Mouse (Mus musculus): ENCODE measurements at regions not wholly inside any gene's neighbourhood (a gene's known extent, or its start where the extent isn't known, plus 50 kb on each side); places are given as distances from the start of the nearest gene placed in this dataset.

DNA sequence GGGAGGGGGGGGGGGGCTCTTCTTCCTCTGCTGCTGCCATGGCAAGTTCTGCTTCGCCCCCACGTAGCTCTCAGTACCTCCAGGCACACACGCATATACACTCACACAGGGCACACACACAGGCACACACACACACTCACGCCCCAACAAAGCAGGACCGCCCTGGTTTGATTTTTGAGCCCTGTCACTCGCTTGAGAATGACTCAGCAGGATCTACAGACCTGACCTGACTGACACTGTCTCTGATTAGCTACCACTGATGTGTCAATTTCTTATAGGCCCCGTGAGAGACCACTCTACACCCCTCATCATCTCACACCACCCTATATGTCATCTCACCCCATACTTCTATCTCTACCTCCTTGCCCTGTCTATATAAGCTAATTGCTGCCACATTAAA lies 173.5 kb upstream of the Ctnnb1 start:
- no peak overlapping the region for H3K9ac ChIP-seq (replicated peaks)
- no peaks in the 10 kb centered on the region for H3K9me3 ChIP-seq
- H3K27ac ChIP-seq (replicated peaks) = no peak overlapping the region
- H3K4me2 ChIP-seq (replicated peaks) = no peak overlapping the region
- peaks cover 17% of the 10 kb centered on the region for H3K4me1 ChIP-seq
- 91% methylated on average over 7 of the region's 7 CpGs for WGBS
- H3K36me3 ChIP-seq = no peaks in the 10 kb centered on the region
- H3K27me3 ChIP-seq = no peaks in the 10 kb centered on the region
- no peak overlapping the region for H3K4me3 ChIP-seq
- ATAC-seq (ENCODE audit: low FRiP score, low read depth) = no peak

DNA sequence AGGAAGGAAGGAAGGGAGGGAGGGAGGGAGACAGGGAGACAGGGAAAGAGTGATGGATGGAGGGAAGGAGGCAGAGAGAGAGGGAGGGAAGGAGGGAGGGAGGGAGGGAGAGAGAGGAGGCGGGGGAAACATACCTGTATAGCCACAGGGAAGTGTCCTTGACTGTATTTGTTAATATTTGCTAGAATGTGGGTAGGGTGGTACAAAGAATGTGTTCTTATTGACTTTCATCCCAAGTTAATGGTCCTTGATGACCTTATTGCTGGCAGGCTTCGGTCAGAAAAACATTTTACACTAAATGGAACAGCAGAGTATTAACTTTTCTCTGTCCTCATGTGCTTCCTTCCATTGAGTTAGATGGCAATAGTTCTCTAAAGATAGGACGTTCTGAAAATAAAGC lies 171.0 kb upstream of the Ctnnb1 start:
- H3K4me2 ChIP-seq (replicated peaks) = no peak overlapping the region
- no peak for ATAC-seq (ENCODE audit: low FRiP score, low read depth)
- 87% methylated on average over 3 of the region's 3 CpGs for WGBS
- H3K27me3 ChIP-seq = no peaks in the 10 kb centered on the region
- no peak overlapping the region for H3K4me3 ChIP-seq
- no peaks in the 10 kb centered on the region for H3K36me3 ChIP-seq
- peaks cover 8% of the 10 kb centered on the region for H3K4me1 ChIP-seq
- no peak overlapping the region for H3K27ac ChIP-seq (replicated peaks)
- no peak overlapping the region for H3K9ac ChIP-seq (replicated peaks)
- H3K9me3 ChIP-seq = no peaks in the 10 kb centered on the region

DNA sequence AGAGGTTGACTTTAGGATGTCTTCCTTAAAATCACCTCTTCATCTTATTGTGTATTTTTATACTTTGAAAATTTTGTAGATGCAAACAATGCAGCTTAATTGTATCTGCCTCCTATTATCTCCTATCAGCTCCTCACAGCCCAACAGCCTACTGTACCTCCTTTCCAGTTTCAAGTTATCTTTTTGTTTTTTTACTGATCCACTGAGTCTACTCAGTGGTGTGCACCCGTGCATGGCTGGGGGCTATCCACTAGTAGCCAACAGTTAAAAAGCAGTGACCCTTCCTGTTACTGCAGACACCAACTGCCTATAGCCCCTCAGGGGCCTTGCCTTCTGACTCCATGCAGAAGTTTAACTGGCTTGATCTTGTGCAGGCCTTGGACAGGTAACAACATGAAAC lies 170.4 kb upstream of the Ctnnb1 start:
- Histone ChIP-seq H3K4me2 (replicated peaks) (no peak overlapping the region), H3K4me1 (peaks cover 8% of the 10 kb centered on the region), H3K36me3 (no peaks in the 10 kb centered on the region), H3K9me3 (no peaks in the 10 kb centered on the region), H3K4me3 (no peak overlapping the region), H3K27ac (replicated peaks) (no peak overlapping the region), H3K9ac (replicated peaks) (no peak overlapping the region), H3K27me3 (no peaks in the 10 kb centered on the region)
- 78% methylated on average over 1 of the region's 1 CpGs for WGBS
- no peak for ATAC-seq (ENCODE audit: low FRiP score, low read depth)

DNA sequence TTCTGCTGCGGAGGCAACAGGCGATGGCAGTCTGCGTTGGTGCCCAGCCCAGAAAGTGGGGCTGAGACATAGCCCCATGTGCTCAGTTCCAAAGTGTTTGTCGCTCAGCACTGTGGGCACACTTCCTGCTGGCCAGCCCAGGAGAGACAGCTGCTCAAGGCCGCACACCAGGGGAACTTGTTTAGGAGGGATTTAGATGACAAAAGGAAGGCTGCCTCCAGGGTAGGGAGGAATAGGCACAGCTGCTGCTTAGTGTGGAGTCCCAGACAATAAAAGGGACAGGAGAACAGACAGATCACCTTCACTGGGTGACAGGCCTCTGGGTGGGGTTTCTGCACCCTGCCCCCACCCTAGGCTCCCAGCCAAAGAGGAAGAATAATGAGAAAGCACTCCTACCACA lies 169.2 kb upstream of the Ctnnb1 start:
- H3K9me3 ChIP-seq = no peaks in the 10 kb centered on the region
- no peak overlapping the region for H3K4me2 ChIP-seq (replicated peaks)
- H3K4me1 ChIP-seq = peaks cover 8% of the 10 kb centered on the region
- no peaks in the 10 kb centered on the region for H3K27me3 ChIP-seq
- peak; percentile 81 for ATAC-seq (ENCODE audit: low FRiP score, low read depth)
- H3K36me3 ChIP-seq = no peaks in the 10 kb centered on the region
- 33% methylated on average over 5 of the region's 5 CpGs for WGBS
- H3K4me3 ChIP-seq = no peak overlapping the region
- H3K27ac ChIP-seq (replicated peaks) = peak overlapping the region; percentile 72
- H3K9ac ChIP-seq (replicated peaks) = no peak overlapping the region

DNA sequence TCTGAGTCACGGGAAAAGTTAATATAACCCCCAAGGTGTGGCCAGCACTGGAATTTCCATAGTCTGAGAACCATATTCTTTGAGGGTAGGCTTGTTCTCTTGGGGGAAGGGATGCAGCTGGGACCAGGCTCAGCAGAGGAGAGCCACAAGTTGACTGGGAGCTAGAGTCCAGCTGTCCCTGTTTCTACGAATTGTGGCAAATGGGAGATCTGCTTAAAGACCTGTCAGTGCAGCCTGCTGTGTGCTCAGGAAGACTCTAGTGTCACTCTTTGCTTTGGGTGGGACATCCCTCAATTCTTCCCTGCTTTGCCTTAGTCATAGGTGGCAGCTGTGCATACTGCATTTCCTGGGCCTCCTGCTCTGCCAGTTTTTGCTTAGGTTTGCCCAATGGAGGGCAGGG lies 165.2 kb upstream of the Ctnnb1 start:
- WGBS = 88% methylated on average over 2 of the region's 2 CpGs
- H3K27ac ChIP-seq (replicated peaks) = no peak overlapping the region
- no peak for ATAC-seq (ENCODE audit: low FRiP score, low read depth)
- no peak overlapping the region for H3K4me3 ChIP-seq
- no peak overlapping the region for H3K9ac ChIP-seq (replicated peaks)
- no peaks in the 10 kb centered on the region for H3K9me3 ChIP-seq
- H3K4me2 ChIP-seq (replicated peaks) = no peak overlapping the region
- no peaks in the 10 kb centered on the region for H3K27me3 ChIP-seq
- H3K4me1 ChIP-seq = peaks cover 8% of the 10 kb centered on the region
- no peaks in the 10 kb centered on the region for H3K36me3 ChIP-seq

DNA sequence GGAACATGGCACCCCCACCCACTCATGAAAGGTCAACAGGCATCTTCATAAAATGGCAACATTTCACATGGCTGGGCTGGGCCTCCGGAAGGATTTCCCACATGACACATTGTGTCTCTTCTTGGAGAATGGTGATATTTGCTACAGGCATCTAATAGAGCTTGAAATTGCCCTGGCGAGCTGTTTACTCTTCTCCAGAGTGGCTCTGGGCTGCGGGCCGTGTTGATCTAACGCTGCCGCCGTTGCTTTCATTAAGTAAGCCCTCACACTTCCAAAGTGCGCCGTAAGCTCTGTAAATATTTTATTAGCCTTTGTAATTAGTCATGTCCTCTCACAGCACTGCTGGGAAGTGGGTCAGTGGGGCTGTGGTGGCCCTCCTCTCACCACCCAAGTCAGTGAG lies 164.4 kb upstream of the Ctnnb1 start:
- Histone ChIP-seq H3K27me3 (no peaks in the 10 kb centered on the region), H3K36me3 (no peaks in the 10 kb centered on the region), H3K27ac (replicated peaks) (no peak overlapping the region), H3K9me3 (no peaks in the 10 kb centered on the region), H3K9ac (replicated peaks) (no peak overlapping the region), H3K4me3 (no peak overlapping the region), H3K4me1 (peaks cover 9% of the 10 kb centered on the region), H3K4me2 (replicated peaks) (no peak overlapping the region)
- WGBS = 76% methylated on average over 9 of the region's 9 CpGs
- ATAC-seq (ENCODE audit: low FRiP score, low read depth) = no peak

DNA sequence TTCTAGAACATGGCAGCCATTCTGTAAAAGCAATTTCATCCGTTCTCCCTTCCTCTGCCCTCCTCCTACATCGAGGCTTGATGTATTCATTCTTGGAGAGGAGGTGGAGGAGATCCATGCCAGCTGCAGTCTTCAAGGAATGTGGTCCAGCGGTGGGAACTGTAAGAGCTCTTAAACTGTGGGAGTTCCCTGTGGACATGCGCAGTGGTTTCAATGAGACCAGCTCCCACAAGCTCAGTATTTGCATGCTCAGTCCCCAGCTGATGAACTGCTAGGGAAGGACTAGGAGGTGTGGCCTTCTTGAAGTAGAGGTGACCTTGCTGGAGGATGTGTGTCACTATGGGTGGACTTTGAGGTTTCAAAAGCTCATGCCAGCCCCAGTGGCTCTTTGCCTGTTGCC lies 163.7 kb upstream of the Ctnnb1 start:
- no peak overlapping the region for H3K4me2 ChIP-seq (replicated peaks)
- H3K9me3 ChIP-seq = no peaks in the 10 kb centered on the region
- ATAC-seq (ENCODE audit: low FRiP score, low read depth) = no peak
- H3K4me3 ChIP-seq = no peak overlapping the region
- H3K36me3 ChIP-seq = no peaks in the 10 kb centered on the region
- 86% methylated on average over 4 of the region's 4 CpGs for WGBS
- H3K27me3 ChIP-seq = no peaks in the 10 kb centered on the region
- no peak overlapping the region for H3K9ac ChIP-seq (replicated peaks)
- H3K4me1 ChIP-seq = peaks cover 10% of the 10 kb centered on the region
- no peak overlapping the region for H3K27ac ChIP-seq (replicated peaks)

DNA sequence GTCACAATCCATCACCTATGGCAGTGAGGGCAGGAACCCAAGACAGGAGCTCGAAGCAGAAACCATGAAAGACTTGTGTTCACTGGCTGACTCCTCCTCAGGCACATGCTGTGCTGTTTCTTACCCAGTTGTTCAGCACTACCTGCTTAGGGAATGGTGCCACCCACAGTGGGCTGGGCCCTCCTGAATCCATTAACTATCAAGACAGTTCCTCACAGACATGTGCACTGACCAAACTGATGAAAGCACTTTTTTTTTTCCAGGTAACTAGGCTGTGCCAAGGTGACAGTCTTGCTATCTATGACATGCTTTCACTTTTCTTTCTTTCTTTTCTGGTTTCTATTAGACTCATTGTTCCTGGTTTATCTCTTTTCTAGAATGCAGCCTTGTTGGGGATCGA lies 162.1 kb upstream of the Ctnnb1 start:
- Histone ChIP-seq H3K4me2 (replicated peaks) (no peak overlapping the region), H3K9ac (replicated peaks) (no peak overlapping the region), H3K36me3 (no peaks in the 10 kb centered on the region), H3K27ac (replicated peaks) (no peak overlapping the region), H3K27me3 (no peaks in the 10 kb centered on the region), H3K4me3 (no peak overlapping the region), H3K4me1 (peaks cover 24% of the 10 kb centered on the region), H3K9me3 (no peaks in the 10 kb centered on the region)
- WGBS = 87% methylated on average over 2 of the region's 2 CpGs
- ATAC-seq (ENCODE audit: low FRiP score, low read depth) = no peak

DNA sequence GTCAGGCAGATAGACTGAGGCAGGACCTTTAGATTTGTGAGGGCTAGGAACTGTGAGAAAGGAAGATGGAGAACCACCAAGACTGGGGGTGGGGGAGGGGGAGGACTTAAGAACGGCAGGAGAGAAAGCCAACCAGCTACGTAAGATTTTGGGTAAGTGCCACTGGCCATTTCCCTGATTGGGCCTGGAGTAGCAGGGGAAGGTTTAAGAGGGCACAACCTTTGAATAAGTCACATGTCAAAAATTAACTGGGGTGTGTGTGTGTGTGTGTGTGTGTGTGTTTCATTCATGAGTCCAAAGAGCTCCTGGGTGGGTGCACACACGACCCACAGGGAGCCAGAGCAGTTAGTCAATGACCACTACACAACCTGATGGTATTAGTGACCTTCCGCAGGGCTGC lies 161.6 kb upstream of the Ctnnb1 start:
- no peak for ATAC-seq (ENCODE audit: low FRiP score, low read depth)
- Histone ChIP-seq H3K27ac (replicated peaks) (no peak overlapping the region), H3K4me2 (replicated peaks) (no peak overlapping the region), H3K27me3 (no peaks in the 10 kb centered on the region), H3K4me3 (no peak overlapping the region), H3K9me3 (no peaks in the 10 kb centered on the region), H3K36me3 (no peaks in the 10 kb centered on the region), H3K9ac (replicated peaks) (no peak overlapping the region), H3K4me1 (peaks cover 28% of the 10 kb centered on the region)
- WGBS = 88% methylated on average over 4 of the region's 4 CpGs

DNA sequence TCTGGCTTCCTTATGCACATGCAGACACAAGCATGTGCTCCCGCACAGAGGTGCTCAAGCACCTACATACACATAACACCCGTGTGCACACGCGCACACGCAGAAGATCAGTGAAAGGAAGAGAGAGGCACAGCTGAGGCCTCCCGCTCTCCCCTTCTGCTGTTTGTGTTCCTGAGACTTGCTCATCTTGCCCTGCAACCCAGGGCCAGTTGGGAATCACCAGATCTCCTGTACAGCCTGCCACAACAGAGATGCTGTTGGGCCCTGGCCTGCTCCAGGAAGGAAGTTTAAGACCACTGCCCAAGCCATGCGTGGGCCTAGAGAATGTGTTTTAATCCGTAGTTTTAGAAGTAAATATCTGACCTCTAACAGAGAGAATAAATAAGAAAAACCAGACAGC lies 160.0 kb upstream of the Ctnnb1 start:
- 87% methylated on average over 8 of the region's 8 CpGs for WGBS
- H3K9me3 ChIP-seq = no peaks in the 10 kb centered on the region
- peaks cover 28% of the 10 kb centered on the region for H3K4me1 ChIP-seq

DNA sequence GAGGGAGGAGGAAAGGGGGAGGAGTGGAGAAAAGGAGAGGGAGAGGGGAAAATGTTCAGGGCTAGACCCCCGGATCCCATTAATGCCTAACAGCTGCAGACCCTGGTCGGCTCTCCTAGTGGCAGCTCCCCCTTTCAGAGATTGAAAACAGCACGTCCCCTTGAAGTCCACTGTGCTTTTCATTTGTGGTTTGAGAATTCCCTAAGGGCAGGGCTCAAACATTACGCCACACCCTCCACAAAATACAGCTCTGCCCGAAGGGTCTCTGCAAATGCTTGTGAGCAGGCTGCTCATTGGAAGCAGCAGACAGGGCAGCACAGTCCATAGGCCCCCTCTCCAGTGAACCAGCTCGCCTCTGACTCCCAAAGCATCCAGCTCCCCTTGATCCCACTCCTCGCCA lies 159.3 kb upstream of the Ctnnb1 start:
- Histone ChIP-seq H3K36me3 (no peaks in the 10 kb centered on the region), H3K4me3 (no peak overlapping the region), H3K27me3 (no peaks in the 10 kb centered on the region), H3K4me1 (peaks cover 28% of the 10 kb centered on the region), H3K27ac (replicated peaks) (no peak overlapping the region; the same call in 1 of the 2 replicates), H3K4me2 (replicated peaks) (no peak overlapping the region), H3K9me3 (no peaks in the 10 kb centered on the region), H3K9ac (replicated peaks) (no peak overlapping the region)
- no peak for ATAC-seq (ENCODE audit: low FRiP score, low read depth)
- 40% methylated on average over 7 of the region's 7 CpGs for WGBS

More for the DNA sequence above, 160.0 kb upstream of the Ctnnb1 start:
- no peak overlapping the region for H3K9ac ChIP-seq (replicated peaks)
- no peak overlapping the region for H3K27ac ChIP-seq (replicated peaks)
- no peak overlapping the region for H3K4me2 ChIP-seq (replicated peaks)
- no peak for ATAC-seq (ENCODE audit: low FRiP score, low read depth)
- no peaks in the 10 kb centered on the region for H3K36me3 ChIP-seq
- no peaks in the 10 kb centered on the region for H3K27me3 ChIP-seq
- no peak overlapping the region for H3K4me3 ChIP-seq

DNA sequence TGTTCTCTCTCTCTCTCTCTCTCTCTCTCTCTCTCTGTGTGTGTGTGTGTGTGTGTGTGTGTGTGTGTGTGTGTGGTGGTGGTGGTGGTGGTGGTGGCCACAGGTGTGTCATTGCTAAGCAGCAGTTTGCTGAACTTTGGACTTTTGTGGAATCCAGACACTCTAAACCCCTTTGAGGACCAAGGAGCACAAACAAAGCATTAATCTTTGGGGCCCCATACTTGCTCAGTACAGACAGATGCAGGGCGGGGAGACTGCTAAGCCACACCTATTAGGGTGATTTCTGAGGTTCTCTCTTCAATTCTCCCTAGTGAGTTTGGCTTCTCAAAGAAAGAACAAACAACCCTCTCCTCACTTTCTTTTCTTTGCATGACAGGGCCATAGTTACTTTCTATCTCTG lies 158.1 kb upstream of the Ctnnb1 start:
- Histone ChIP-seq H3K4me2 (replicated peaks) (no peak overlapping the region), H3K27ac (replicated peaks) (no peak overlapping the region), H3K4me1 (peaks cover 28% of the 10 kb centered on the region), H3K9me3 (no peaks in the 10 kb centered on the region), H3K36me3 (no peaks in the 10 kb centered on the region), H3K4me3 (no peak overlapping the region), H3K9ac (replicated peaks) (no peak overlapping the region), H3K27me3 (no peaks in the 10 kb centered on the region)
- 38% methylated on average over 1 of the region's 1 CpGs for WGBS
- no peak for ATAC-seq (ENCODE audit: low FRiP score, low read depth)

DNA sequence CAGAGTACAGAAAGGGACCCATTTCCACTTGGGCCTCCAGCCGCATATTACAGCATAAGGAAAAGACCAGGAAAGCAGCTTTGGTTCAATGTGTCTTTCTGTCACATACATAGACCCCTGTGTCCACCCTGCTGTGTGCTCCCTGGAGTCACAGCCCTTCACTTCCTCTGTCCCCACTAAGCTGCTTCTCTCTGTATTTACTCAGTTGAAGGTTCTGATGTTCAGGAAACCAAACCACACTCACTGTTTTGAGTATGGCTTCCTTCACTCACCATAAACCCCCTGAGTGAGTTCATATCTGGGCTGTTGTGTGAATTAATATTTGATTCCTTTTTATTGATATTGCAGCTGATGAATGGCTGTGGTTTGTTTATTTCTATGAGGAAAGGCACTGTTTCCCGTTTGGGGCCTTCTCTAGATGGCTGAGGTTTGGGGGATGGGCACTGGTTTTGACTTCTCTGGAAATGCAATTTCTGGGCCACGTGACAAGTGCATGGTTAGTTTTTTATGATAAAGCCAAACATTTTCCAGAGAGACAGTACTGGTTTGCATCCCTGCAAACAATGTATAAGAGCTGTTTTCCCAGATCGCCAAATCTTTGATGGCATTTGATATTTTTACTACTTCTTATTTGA lies 157.0 kb upstream of the Ctnnb1 start:
- Histone ChIP-seq H3K4me3 (no peak overlapping the region), H3K36me3 (no peaks in the 10 kb centered on the region), H3K9ac (replicated peaks) (no peak overlapping the region), H3K4me2 (replicated peaks) (no peak overlapping the region), H3K9me3 (no peaks in the 10 kb centered on the region), H3K27me3 (no peaks in the 10 kb centered on the region), H3K4me1 (peaks cover 28% of the 10 kb centered on the region), H3K27ac (replicated peaks) (no peak overlapping the region)
- 66% methylated on average over 4 of the region's 4 CpGs for WGBS
- no peak for ATAC-seq (ENCODE audit: low FRiP score, low read depth)
